Mouse (Mus musculus): ENCODE measurements at regions not wholly inside any gene's neighbourhood (a gene's known extent, or its start where the extent isn't known, plus 50 kb on each side); places are given as distances from the start of the nearest gene placed in this dataset.

- no peak for TF ChIP-seq POLR2A (IDR thresholded peaks at IDR 0.05; ENCODE audit: control insufficient read depth in 1 of 2, insufficient read depth in 1 of 2, low read depth in 1 of 2, low read length in 2 of 2, poor library complexity in 1 of 2)
- no peak for TF ChIP-seq CTCF (IDR thresholded peaks at IDR 0.05 in 2 of 3, conservative IDR thresholded peaks at IDR 0.05 in 1 of 3; ENCODE audit: control insufficient read depth in 1 of 3, insufficient read depth in 1 of 3, low read depth in 2 of 3, low read length in 3 of 3, poor library complexity in 1 of 3, severe bottlenecking in 1 of 3)
- TF ChIP-seq ZNF384 (IDR thresholded peaks at IDR 0.05; ENCODE audit: low read depth, low read length), result no peak
- no peak for TF ChIP-seq EP300 (IDR thresholded peaks at IDR 0.05; ENCODE audit: low read depth in 1 of 2, low read length in 2 of 2)
- no peak for TF ChIP-seq NELFE (IDR thresholded peaks at IDR 0.05; ENCODE audit: low read depth, low read length)
- no peak for TF ChIP-seq GABPA (IDR thresholded peaks at IDR 0.05; ENCODE audit: low read depth, low read length)
- no peak for TF ChIP-seq TAL1 (IDR thresholded peaks at IDR 0.05; ENCODE audit: low read length)
- no peak for TF ChIP-seq MEF2A (IDR thresholded peaks at IDR 0.05; ENCODE audit: extremely low read depth, insufficient replicate concordance, low read depth, low read length, poor library complexity, severe bottlenecking)
- no peak for TF ChIP-seq ZKSCAN1 (IDR thresholded peaks at IDR 0.05; ENCODE audit: low read depth, low read length)
- TF ChIP-seq UBTF (IDR thresholded peaks at IDR 0.05; ENCODE audit: borderline replicate concordance, insufficient read depth, low read depth, low read length), result no peak
- no peak for TF ChIP-seq GATA1 (IDR thresholded peaks at IDR 0.05; ENCODE audit: low read depth, low read length)
- TF ChIP-seq ZMIZ1 (IDR thresholded peaks at IDR 0.05; ENCODE audit: low read depth, low read length), result no peak
- TF ChIP-seq TCF12 (IDR thresholded peaks at IDR 0.05; ENCODE audit: low read depth, low read length), result no peak
Measured at GRCm38 (mm10) chr16:47788515-47788914, 495.0 kb upstream of the Dppa4 start.
